Mouse (Mus musculus): ENCODE data around the gene Larp7.

Gene Larp7

DNA sequence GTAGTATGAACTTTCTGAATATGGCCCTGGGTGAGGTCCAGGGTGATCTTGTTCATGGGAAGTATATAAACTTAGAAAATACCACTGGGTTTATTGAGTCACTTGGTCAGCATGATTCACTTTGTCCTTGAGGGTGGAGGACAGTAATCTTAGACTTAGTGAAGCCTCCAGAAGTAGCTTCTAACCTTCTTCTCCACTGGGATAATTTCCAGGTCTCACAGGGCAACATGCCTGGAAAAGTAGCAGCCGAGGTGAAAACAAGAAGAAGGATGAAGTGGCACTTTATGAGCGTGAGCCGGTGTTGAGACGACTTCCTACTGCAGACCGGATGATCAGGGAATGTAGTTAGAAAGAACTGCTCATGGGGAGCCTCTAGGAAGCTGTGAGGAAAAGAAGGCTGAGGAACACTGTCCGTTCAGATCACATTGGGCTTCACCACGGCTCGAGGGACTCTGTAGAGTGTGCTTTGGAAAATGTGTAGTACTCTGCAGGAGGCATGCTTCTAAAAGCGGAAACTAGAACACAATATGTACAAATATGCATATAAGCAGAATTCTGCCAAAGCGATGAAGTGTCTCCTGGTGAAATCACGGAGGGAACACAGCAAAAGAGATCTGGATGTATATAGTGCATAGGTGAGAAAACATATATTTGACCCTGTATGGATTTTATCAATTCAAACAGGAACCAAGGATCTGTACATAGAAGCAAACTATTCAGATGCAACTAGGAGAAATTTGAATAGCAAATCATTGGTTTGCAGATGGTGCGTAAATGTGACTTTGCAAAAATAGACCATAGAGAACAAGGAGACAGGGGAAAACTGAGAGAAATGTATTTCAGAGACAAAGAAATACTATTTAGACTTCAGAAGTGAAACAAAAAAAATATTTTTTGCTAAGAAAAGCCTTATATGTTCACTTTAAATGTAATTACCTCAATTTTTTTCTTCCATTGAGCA, 41.1 kb downstream of the Larp7 start:
- DNase-seq: no peak

- no peak for DNase-seq
Measured at GRCm38 (mm10) chr3:127507878-127508783, 45.0 kb downstream of the Larp7 start.

DNA sequence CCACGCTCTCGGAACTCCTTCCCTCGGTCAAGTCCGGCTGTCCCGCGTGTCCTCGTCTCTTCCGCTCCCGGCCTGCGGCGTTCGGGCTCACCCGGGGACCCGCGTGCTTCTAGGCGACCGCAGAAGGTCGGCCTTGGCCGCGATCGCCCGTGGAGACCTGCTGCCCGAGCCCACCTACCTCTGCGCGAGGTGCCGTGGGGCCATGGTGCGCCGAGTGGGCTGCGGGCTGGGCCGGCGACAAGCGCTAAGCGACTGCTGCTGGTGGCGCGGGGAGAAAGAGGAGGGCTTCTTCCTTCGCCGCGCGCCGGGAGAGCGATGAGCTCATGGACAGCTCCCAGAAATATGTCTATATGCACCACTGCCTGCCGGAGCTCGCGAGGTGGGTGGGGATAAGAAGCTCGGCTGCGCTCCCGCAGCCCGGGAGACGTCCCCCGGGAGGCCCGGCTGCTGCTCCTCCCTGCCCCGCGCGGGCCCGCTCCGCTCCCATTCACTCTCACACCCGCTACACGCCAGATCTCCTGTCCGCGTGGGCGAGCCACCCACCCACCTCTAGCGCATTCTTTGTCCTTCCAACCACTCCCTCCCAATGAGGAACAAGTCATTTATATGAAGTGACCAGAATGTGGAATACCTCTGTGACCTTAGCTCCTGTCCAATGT, 54.3 kb downstream of the Larp7 start, which contains the start of gene Ank2:
Ank2 (minus strand) TSS at position 609 of the 659 bp plus-strand sequence.
- no peak for DNase-seq

DNA sequence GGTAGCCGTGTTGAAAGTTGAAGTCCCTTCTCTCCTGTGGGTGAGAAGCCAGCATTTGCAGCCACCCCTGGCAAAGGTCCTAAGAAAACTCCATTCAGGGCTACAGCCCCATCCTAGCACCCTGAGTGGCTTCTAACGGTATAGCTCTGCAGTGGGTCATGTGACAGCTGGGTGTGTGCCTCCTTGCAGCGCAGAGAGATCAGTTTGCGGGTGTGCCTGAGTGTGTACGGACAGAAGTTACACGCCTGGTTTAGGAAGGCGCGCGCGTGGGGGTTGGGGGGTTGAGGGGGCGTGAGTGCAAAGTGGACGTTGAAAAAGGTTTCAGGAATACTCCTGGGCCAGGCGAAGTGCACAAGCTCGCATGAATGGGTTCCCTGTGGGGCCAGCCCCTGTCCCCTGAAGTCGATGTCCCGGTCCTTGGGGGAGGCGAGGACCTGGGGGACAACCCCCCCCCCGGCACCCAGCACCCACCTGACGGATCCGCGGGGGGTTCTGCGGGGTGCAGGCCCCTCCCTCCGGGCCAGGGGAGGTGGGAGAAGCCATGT, 54.9 kb downstream of the Larp7 start:
- no peak for DNase-seq

DNA sequence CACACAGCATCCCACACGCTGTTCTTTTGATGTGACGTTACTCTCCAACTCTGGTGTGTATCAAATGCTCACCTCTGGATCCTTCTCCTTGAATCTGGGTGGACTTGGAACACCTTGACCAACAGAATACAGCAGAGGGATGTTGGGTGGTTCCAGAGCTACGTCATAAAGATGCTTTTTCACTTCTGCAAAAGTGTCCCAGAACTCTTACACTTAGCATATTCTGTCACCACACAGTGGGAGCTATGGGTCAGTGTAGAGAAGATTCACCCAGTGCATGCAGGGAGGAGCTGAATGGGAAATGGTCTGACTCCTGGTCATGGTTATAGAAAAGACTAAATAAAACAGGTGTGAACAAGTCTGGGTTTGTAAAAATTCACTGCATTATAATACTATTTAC, 60.5 kb downstream of the Larp7 start:
- DNase-seq: no peak

GRCm38 (mm10) chr3:127487302-127487701, 65.8 kb downstream of the Larp7 start:
- no peak for DNase-seq

Measured in lung, postnatal 36 days (tissue).